Mouse (Mus musculus): ENCODE measurements around the gene Pds5a. TPM values are rescaled to one million over a fixed set of nuclear protein-coding genes. Genes with fewer than 3 reads are reported as not detected.
"Not testable (repeated sequence)": the region's sequence is repeated elsewhere in the genome, so short reads cannot be mapped to it uniquely, and the experiment has no call there.

Pds5a gene
- total RNA-seq, 2 experiments from 2014 or later = 231 to 327 TPM

DNA sequence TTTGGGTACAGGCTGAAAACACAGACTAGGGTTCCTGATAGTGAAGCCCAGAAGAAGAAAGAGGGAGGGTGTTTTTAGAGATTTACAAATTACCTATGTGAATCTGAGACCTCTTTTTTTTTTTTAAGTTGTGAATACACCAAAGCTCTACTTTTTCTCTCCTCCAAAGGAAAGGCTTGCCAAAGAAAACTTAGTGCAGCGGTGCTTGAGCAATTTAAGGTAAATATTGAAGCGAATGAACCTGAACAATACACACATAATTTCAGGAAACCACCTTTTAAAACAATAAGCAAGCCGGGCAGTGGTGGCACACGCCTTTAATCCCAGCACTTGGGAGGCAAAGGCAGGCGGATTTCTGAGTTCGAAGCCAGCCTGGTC, 675 bp upstream of the Pds5a start:
- no peak for ATAC-seq (replicated peaks; ENCODE audit: low FRiP score, poor library complexity, severe bottlenecking)

DNA sequence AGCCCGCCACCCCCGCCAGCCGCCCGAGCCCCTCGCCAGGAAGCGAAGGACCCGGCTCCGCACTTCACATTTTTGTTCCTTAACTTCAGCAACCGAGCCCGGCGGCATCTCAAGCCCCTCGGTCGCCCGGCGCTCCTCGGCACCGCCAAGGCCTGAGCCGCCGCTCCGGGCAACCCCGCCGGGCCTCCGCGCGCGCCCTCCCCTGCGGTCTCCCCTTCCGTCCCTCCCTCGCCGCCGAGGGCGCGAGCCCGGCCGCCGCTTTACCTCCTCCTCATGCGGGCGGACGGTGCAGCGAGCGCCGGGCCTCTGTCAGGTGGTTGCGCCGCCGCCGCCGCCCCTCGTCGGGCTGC, 612 bp downstream of the Pds5a start:
- peak; percentile 4; the same call in 1 of the 2 replicates for ATAC-seq (replicated peaks; ENCODE audit: low FRiP score, poor library complexity, severe bottlenecking)

DNA sequence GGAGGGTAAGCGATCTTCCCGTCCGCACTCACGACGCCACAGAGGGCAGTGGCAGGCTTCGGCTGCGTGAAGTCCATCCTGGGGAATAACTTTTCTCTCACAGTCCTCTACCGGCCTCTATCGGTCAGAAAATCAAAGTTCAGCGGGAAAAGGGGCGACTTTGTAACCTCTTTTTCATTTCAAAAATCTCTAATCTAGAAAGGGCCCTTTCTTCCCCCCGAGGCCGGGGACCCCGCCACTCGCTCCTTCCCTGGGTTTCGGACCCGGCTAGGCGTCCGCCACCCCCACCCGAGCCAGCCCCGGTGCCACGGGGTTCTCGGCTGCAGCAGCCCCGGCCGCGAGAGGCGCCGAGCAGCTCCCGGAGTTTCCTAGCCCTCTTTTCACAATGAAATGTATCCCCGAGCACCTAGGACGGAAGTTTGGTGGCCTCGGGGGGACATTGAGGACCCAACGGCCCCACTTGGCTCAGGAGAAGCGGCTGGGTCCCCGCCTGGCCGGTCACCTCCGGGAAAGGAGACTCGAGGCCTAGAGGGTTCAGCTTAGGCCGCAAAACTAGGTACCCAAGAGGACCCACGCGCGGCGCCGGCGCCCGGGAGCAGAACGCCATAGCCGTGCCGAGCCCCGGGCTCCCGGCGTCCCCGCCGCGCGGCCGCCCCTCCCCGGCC, 1.1 kb downstream of the Pds5a start:
- peak; percentile 78 for ATAC-seq (replicated peaks; ENCODE audit: low FRiP score, poor library complexity, severe bottlenecking)

DNA sequence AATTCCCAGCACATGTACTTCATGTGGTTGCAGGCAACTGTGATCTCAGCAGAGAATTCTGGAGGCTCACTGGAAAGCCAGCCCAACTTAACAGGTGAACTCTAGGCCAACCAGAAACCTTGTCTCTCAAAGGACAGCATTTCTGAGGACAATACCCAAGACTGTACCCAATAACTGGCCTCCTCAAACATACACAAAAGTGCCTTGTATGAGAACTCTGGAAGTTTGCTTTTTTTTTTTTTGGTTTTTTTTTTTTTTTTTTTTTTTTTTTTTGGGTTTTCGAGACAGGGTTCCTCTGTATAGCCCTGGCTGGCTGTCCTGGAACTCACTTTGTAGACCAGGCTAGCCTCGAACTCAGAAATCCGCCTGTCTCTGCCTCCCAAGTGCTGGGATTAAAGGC, 4.0 kb downstream of the Pds5a start:
- not testable (repeated sequence) for ATAC-seq (replicated peaks; ENCODE audit: low FRiP score, poor library complexity, severe bottlenecking)

DNA sequence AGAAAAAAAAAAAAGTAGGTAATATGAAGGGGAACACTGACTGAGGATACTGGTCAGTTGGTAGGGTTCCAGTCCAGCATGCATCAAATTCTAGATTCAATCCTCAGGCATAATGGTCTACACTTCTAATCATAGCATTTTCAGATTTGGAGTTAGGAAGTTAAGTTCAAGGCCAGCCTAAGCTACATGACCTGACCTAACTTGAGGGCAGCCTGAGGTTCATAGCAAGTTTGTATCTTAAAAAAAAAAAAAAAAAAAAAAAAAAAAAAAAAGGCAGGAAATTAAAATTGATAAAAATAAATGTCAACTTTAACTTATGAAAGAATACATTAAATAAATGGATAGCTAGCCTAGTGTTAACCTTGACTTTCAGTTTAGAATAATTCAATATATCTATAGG, 5.1 kb downstream of the Pds5a start:
- no peak for ATAC-seq (replicated peaks; ENCODE audit: low FRiP score, poor library complexity, severe bottlenecking)

DNA sequence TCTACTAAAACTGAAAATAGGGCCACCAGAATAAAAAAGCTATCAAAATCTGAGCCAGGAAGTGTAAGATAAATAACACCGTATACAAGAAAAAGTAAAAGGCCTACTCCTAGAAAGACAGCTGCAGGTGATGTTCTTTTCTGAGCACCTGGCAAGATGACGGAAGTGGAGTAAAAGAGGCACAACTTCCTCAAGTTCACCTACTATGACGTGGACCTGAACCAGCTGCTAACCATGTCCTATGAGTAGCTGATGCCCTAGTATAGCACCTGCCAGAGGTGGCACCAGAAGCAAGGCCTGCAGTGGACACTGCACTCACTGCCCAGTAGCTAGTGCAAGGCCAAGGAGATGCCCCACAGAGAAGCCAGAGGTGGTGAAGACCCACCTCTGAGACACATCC, 9.3 kb downstream of the Pds5a start:
- no peak for ATAC-seq (replicated peaks; ENCODE audit: low FRiP score, poor library complexity, severe bottlenecking)

DNA sequence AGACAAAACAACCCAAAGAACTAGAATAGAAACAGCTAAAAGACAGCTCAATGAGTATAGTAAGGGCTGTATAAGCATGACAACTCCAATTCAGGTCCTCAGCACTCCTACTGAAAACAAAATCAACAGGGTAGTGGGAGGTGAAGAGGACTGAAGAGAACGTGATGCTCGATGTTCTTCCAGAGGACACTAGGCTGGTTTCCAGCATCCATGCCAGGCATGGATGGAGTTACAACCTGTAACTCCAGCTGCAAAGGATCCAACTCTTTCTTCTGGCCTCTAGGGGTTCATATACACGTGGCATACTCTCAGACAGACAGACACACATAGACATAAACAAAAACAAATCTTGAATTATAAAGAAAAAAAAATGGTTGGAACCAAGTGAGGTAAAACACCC, 11.3 kb downstream of the Pds5a start:
- no peak for ATAC-seq (replicated peaks; ENCODE audit: low FRiP score, poor library complexity, severe bottlenecking)

DNA sequence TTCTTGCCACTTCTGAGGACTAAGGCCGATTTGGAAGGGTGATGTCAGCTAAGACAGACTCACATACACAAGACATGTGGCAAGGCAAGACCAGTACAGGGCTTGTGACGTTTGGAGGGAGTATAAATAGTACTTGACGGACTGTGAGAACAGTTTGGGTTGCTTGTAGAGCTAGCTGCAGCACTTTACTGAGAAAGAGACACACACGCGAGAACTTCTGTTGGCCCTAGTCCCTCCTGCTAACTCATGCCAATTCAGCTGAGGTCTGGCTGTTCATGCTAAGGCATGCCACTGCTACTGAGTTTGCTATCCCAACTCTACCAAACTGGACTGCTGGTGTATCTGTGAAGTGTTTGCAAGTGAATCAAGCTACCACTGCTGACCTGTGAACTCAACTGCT, 19.2 kb downstream of the Pds5a start:
- ATAC-seq (replicated peaks; ENCODE audit: low FRiP score, poor library complexity, severe bottlenecking) = no peak

DNA sequence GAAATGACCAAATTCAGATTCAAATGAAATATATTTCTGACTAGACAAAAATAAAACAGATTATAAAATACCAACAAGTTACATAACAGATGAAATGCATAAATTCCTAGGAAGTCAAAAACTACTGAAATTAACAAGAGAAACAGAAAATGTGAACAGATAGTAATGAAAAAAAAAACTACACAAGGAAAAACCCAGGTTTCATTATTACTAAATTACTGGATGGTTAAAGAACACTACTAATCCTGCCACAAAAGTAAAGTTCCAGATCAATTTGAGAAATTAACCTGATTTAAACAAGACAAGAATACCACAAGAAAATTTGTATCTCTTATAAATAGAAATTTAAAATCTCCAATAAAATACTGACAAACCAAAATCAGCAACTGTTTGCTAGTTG, 25.9 kb downstream of the Pds5a start:
- ATAC-seq (replicated peaks; ENCODE audit: low FRiP score, poor library complexity, severe bottlenecking) = no peak

DNA sequence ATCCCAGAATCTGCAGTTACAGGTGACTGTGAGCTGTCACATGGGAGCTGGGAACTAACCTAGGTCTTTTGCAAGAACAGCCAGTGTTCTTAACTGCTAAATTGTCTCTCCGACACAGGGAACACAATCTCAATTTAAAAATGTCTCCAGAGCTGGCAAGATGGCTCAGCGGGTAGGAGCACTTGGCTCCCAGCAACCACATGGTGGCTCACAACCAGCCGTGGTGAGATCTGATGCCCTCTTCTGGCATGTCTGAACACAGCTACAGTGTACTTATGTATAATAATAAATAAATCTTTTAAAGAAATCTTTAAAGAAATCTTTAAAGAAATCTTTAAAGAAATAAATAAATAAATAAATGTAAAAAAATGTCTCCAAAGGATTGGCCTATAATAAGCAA, 30.4 kb downstream of the Pds5a start:
- ATAC-seq (replicated peaks; ENCODE audit: low FRiP score, poor library complexity, severe bottlenecking) = no peak

DNA sequence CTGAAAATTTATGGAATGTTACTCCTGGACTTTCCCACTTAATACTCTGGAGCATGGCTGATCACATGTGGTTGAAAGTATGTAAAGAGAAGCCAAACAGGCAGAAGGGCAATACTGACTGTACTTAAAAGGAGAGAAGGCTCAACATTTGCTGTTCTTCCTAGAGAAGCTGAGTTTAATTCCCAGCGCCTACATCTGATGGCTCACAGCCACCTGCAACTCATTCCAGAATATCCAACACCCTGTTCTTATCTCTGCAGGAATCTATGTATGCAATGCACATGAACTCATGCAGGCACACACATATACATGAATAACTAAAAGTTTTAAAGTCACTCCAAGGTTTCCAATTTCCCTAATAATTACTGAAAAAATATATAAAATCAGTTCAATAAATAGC, 32.7 kb downstream of the Pds5a start:
- ATAC-seq (replicated peaks; ENCODE audit: low FRiP score, poor library complexity, severe bottlenecking) = no peak

DNA sequence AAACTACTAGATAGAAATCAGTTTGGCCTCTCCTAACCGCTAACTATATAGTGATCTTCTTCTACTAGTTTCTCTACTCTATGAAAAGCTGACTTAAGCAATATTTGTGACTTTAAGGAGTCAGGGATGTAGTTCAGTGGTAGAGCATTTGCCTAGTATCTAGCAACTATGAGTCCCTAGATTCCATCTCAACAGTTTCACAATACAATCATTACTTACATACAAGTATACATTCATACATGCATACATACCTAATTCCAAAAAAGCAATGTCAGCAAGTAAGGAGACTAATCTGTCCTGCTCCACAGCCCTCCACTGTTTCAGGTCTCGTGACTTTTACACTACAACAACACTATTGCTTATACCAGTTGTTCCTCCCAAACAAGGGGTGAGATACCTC, 36.1 kb downstream of the Pds5a start:
- ATAC-seq (replicated peaks; ENCODE audit: low FRiP score, poor library complexity, severe bottlenecking) = no peak

DNA sequence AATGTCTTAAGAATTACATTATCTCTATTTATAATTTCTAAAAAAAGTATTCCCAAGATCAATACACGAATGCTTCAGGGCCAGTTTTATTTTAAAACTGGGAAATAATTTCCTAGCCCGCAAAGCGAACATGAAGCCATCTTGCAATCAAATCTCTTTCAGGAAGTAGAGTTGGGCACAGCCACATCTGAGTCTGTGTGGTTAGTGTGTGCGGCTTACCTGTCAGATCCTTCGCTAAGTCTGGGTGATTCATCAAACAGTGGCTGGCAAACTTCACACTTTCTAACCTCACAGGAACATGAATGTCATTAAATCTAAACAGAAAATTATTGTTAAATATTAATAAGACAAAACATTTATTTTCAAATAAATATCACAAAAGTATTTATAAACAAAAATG, 44.3 kb downstream of the Pds5a start:
- no peak for ATAC-seq (replicated peaks; ENCODE audit: low FRiP score, poor library complexity, severe bottlenecking)

DNA sequence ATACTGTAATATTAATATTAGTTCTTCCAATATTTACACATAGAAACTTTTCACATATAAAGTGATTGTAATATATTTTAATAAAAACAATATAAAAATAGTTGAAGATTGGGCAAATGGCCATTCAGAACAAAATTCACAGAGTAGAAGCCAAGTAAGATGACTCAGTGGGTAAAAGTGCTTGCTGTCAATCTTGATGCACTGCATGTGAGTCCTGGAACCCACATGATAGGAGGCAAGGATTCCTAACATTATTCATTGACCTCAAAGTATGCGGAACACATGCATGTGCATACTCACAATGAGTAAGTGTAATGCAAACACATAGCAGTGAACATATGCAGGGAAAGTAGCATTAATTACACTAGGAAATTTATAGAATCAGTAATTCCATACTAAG, 59.2 kb downstream of the Pds5a start:
- no peak for ATAC-seq (replicated peaks; ENCODE audit: low FRiP score, poor library complexity, severe bottlenecking)

DNA sequence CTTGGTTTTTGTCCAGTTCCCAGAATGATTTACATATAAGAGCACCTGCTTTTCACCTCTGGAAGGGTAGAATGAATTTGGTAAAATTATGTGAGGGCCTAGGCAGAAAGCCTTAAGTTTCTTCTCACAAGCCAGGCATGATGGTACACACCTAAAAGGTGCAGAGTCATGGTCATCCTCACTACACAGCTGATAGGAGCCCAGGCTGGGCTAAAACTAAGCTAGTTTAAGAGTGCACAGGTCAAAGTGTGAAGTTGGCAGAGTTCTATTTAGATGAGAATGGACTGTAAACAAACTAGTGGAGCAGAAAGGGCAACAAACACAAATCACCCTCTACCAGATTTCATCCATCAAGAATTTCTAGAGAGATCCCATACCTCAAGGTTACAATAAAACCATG, 73.7 kb downstream of the Pds5a start:
- 0 out of 2 replicates have a peak, but pooled peaks have one; percentile 25 for ATAC-seq (replicated peaks; ENCODE audit: low FRiP score, poor library complexity, severe bottlenecking)

DNA sequence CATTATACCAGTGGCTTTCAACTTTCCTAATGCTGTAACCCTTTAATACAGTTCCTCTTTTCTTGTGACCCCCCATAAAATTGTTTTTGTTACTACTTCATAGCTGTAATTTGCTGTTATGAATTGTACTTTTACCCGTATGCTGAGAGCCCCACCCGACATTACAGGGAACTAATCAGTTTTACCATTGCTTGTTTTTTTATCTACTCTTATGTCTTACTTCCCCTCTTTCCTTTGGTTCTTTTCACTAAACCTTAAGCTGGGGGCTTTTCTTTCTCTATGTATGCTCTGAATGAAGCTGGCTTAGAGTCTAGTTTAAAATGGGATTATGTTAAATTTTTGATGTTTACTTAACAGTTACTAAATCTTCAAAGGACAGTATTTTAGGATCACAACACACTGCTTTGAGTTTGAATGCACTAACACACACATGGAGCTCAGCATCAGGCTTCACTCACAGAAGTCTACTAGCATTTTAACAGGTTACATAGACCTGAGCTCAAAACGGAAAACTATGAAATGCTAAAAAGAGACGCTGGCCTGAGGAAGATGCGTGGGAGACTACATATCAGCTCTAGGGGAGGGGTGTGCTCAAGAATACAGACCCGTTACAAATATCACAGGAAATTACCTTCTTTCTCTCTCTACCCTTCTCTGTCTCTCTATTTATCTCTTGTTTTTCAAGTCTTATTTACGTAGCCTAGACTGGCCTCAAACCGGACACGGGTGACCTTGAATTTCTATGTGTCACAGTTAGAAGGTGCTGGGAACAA, 84.7 kb downstream of the Pds5a start:
- no peak for ATAC-seq (replicated peaks; ENCODE audit: low FRiP score, poor library complexity, severe bottlenecking)

DNA sequence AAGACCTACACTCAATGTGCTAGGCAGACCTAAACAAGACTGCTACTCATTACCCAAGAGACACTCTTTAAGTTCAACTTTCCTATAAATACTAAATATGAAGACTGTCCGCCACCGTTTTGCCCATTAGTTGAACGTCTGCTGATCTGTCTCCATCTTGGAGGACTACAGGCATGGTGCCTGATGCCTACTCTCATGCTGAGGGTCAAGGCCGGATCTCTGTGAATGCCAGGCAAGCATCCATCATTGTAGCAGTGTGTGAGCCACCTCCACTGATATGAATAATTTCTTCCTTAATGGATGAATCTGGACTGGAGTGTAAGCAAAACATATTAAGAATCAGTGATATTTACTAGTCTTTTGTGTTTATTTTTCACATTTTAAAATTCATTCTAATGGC, 87.5 kb downstream of the Pds5a start:
- ATAC-seq (replicated peaks; ENCODE audit: low FRiP score, poor library complexity, severe bottlenecking) = no peak

DNA sequence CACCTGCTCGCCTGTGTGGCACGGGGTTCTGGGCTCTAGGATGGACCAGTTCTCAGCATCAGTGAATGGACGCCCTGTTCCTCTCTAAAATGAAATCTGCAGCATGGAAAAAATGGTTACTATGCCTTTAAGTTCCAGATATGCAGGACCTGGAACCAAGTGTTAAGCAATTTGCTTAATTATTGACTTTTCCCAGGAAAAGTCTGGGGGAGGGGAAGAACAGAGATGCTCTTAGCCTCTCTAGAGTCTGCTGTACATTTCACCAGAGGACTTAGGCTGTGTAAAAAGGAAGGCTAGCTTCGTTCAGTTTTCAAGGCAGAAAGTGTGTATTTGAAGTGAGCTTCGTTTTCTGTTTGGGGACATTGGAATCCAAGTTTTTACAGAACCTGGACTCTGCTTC, 88.3 kb downstream of the Pds5a start:
- no peak for ATAC-seq (replicated peaks; ENCODE audit: low FRiP score, poor library complexity, severe bottlenecking)

DNA sequence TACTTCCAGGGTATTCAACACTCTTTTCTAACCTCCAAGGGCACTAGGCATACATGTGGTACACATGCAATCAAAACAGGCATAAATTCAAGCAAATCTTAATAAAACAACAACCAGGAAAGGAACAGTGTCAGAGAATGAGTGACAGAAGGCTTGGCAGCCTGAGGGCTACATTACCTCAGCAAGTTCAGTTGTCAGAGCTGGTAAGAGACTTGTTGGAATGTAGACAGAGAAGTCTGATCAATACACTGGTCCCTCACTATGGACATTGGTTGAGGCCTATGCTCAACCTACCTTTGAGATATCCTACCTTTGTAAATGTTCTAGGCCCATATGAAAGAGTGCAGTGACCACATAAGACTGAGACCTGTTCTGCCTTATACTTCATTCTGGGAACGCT, 91.3 kb downstream of the Pds5a start:
- no peak for ATAC-seq (replicated peaks; ENCODE audit: low FRiP score, poor library complexity, severe bottlenecking)

DNA sequence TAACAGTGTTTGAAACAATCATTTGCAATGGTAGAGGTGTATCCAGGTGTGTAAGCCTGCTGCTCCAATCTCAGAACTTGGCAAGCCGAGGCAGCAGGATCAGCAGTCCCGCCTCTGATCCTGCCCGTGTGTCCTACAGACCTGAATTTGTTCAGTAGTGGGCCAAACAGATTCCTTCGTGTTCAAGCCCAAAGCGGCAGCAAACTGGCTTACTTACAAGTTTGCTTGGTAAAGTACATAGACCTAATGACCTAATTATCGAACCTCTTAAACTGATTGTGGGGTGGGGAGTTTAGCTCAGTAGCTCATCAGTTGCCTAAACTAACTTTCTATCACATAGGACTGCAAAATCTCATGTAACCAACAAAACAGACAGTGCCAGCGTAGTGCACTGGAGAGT, 98.4 kb downstream of the Pds5a start:
- ATAC-seq (replicated peaks; ENCODE audit: low FRiP score, poor library complexity, severe bottlenecking) = no peak

DNA sequence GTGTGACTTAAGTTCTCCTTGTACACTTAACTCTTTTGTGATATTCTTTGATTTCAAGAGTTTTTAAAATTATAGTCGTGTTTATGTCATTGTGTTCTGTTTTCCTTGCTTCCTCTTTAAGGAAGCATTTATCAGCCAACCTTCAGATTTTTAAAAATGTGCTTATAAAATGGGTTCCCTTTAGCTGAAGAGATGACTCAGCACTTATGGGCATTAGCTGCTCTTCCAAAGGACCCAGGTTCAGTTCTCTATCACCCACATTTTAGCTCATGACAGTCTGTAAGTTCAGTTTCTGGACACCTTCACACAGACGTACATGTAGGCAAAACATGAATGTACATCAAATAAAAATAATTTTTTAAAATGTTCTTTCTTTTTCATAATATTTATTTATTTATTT, 105.7 kb downstream of the Pds5a start:
- ATAC-seq (replicated peaks; ENCODE audit: low FRiP score, poor library complexity, severe bottlenecking) = no peak

DNA sequence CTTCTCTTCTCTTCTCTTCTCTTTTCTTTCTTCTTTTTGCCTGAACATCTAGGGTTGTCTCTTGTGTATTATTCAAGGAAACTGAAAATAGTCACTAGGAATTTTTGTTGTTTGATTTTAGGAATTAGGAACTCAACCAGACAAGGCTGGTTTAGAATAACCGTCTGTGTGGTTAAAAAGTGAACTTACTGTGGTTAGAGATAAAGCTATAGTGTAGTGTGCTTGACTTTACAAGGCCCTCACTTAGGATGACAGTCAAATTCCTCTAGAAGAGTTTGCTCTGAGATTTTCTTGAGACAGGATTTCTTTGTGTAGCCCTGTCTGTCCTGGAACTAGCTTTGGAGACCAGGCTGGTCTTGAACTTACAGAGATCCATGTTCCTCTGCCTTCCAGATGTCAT, 107.9 kb downstream of the Pds5a start:
- no peak for ATAC-seq (replicated peaks; ENCODE audit: low FRiP score, poor library complexity, severe bottlenecking)
